Mouse (Mus musculus): ENCODE results near the gene Bsn.
"Not testable (repeated sequence)": the region's sequence is repeated elsewhere in the genome, so short reads cannot be mapped to it uniquely, and the experiment has no call there.

The Bsn gene

DNA sequence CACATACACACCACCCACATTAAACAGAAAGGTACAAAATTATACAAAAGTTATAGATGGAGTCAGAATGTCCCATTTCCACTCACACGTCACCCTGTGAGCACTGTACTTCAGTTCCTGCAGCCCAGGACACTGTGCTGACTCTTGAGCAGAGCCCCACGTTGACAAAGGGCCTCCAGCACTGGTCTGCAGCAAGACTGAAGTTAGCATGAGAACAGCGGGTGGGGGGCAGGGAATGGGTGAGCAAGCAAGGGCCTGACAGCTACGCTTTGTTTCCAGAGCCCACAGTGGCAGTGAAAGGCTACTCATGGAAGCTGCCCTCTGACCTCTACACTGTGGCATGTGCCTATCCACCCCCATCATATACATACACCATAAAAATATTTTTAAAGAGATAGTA lies 40.4 kb downstream of the Bsn start:
- no peak for DNase-seq (ENCODE audit: low read depth, low spot score)

DNA sequence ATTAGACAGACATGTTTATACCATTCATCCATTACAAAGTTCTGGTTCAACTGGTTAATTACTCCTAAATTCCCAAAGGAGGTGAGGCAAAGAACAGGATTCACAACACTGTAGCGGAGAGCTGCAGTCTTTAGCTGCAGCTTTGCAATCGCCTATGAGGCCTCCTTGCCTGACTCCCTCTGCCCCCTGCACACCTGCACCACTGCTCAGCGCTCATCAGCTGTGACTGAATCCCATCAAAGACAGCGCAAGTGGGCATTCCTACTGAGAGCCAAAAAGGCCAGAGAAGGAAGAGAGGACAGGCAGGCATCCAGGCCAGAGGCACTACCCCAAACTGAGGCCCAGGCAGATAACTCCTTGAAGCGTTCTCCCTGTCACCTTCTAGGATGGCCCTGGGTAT lies 42.6 kb downstream of the Bsn start:
- no peak for DNase-seq (ENCODE audit: low read depth, low spot score)

DNA sequence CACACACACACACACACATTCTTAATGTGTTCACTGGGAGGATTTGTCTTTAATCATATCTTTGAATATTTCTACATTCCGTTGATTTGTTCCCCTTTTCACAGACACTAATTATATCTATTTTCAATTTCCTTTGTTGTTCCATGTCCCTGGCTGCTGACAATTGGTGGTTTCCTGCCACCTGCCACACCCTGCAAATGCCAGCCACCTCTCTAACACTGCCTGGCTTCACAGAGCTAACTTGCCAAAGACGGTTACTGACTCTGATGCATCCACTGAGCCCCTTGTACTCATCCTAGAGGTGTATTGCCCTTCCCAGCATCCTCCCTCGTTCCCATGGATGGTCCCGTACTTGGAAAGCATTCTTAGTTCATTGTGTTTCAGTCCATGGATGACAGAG lies 43.7 kb downstream of the Bsn start:
- DNase-seq (ENCODE audit: low read depth, low spot score), result no peak

DNA sequence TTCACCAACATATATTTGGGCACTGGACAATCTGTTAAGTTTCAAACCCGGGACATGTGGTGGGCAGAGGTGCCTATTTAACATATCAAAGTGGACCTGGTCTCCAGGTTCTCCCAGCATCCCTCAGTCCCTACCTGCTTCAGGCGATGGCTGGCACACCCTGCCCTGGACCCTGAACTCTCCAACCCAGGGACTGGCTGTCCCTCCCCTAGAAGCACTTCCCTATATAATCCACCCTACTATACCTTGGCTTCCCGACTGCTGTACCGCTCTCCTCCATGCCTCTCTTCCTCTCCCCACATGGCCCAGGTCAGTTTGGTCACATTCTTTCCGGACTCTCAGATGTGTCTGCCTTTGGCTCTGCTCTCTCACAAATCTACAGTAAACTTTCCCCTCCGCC lies 44.4 kb downstream of the Bsn start:
- no peak for DNase-seq (ENCODE audit: low read depth, low spot score)

DNA sequence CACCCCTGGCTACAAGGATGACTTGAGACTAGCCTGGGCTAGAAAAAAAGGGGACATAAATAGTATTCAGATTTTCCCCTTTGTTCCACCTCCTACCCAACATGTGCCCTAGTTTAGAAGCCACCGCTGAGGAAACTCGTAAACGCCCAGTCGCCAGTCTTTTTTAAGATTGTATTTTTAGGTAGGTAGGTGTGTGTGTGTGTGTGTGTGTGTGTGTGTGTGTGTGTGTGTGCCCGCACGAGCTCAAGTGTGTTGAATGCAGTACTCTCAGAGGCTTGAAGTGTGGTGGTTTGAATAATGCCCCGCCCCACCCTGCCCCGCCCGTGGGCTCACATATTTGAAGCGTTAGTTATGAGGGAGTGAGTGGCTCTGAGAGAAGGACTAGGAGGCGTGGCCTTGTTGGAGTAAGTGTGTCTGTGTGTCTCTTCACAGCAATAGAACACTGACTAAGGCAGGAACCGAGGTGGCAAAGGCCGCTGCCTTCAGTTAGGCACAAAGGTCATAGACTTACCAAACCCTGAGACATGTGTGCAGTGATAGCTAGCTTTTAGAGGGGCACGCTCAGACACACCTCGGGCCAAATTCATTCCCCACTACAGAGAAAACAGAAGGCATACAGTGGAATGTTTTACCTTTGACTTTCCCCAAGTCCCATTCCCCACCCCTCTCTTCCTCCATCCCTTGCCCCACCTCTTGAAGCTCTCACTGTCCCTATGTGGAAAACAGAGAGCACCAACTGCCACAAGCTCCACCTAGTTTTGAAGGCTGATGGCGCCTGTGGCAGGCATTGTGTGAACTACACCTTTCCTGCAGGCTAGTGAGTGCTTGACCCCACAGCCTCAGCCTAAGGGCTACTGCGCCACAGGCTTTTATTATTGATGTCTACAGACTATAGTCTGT lies 45.6 kb downstream of the Bsn start:
- peak; percentile 70 for DNase-seq (ENCODE audit: low read depth, low spot score)

DNA sequence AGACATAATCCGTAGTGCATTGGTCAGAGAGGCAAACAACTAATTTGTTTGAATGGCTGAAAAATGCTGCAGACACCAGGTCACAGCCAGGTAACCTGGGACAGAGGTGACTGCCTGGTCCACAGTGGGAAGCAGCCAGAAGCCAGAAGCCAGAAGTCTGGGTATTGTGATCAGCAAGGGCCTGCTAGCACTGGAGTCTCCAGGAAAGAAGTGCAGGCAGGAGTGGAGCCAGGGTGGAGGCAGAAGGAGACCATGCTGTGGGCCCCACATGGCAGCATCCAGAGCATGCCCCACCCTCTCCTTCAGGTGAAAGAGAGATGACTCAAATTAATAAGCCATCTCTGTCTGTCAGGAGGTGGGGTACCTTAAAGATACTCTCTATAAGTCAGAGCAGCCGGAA lies 46.7 kb downstream of the Bsn start:
- no peak for DNase-seq (ENCODE audit: low read depth, low spot score)

DNA sequence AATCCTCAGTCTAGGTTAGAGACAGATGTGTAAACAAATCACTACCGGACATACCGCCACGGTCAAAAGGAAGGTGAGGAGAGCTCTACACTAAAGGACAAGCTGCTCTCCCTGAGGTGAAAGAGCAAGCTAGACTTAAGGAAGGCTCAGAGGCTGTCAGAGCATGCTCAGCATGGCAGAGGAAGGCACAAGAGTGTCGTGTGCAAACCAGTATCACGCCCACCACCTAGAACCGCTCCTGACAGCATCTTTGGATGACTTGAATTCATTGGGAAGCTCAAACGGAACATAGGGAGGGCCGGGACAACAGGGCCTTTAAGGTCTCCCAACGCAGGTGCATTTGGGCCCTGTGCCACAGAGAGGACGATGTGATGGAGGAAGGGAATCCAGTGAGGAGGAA lies 48.8 kb downstream of the Bsn start:
- DNase-seq (ENCODE audit: low read depth, low spot score), result no peak

DNA sequence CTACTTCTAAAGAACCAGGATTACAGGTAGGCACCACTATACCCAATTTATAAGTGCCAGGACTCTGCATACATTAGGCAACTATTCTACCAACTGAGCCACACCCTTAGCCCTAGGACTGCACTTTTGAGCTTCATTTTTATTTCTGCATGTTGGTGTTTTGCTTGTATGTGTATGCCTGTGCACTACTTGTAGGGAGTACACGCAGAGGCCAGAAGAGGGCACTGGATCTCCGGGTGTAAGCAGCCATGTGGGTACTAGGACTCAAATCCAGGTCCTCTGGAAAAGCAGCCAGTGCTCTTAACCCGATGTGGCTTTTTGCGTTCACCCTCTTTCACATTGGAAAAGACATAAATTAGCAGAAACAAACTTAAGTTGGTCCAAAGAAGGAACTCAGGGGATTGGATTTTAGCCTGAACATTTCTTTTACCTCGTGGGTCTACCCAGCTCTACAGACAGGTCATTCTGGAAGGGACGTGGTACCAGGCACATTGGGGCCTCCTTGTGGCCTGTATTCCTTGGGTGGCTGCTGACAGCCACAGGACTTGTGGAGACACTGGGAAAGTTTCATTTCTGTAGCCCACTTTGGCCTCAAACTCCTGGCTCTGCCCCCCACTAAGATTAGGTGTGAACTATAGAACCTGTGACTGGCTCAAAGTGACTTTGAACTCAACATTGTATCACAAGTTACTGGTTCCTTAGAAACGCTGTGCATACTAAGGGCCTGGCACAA lies 50.1 kb downstream of the Bsn start:
- DNase-seq (ENCODE audit: low read depth, low spot score), result peak; percentile 65

DNA sequence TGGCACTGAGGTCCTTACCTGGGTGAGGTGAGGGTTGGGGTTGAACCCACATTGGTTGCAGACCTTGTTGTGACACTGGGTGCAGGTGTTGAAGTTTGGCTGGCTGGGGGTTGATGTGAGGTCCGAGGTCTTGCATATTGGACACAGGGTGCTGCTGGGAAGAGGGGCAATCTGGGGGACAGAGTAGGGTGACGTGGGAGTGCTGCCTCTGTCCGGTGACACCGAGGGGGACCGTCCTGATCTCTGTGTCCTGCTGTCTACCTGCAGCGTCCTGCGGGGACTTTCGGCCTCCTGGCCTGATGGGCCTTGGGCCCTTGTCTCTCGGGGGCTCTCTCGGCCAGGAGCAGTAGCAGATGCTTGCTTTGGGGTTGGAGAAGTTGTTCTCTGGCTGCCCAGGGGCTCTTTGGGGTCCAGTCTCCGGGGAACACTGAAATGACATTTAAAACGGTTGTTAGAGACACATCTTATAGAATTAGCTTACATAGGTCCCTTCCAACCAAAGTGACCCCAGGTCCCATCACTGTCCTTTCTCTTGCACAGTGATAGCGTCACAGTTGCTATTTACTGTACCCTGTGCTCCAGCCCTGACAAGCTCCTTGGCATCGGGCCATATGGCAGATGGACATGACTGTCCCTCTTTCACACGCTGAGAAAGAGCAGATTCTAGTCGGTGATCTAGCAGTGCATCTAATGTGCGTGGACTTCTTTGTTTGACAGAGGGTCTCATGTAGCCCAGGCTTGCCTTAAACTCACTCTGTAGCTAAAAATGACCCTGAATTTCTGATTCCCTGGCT lies 50.8 kb downstream of the Bsn start:
- no peak for DNase-seq (ENCODE audit: low read depth, low spot score)

DNA sequence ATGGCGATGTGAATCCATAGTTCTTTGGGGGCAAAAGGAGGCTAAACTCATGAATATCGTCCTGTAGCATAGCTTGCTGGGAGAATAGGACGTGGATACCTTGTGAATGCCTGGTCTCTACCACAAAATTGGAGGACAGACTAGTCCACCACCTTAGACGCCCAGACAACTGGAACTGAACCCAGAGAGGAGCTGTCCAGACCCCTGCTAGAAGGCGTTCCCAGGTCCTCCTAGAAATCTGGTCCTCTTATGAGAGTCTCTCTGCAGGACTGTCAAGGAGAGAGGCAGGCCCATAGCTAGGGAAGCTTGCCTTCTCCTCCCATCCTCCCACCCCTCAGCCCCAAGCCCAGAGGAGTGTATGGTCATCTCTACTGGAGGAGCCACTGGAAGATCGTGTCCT lies 52.1 kb downstream of the Bsn start:
- DNase-seq (ENCODE audit: low read depth, low spot score), result no peak

DNA sequence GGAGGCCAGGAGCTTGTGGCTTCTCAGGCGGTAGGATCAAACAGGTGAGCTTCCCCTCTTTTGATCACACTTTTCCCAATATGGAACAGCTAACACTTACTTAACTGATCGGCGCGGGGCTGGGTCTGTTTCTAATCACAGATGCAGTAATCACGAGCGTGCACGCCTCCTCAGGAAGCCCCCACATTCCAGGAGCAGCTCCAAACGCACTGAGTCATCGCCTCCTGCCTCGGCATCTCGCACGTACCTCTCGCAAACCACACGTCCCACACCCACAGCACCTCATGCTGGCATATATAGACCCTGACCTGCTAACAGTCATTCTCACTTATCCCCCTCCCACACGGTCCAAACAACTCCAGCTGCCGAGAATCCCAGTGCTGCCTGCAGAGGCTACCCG lies 52.7 kb downstream of the Bsn start:
- DNase-seq (ENCODE audit: low read depth, low spot score), result peak; percentile 32

DNA sequence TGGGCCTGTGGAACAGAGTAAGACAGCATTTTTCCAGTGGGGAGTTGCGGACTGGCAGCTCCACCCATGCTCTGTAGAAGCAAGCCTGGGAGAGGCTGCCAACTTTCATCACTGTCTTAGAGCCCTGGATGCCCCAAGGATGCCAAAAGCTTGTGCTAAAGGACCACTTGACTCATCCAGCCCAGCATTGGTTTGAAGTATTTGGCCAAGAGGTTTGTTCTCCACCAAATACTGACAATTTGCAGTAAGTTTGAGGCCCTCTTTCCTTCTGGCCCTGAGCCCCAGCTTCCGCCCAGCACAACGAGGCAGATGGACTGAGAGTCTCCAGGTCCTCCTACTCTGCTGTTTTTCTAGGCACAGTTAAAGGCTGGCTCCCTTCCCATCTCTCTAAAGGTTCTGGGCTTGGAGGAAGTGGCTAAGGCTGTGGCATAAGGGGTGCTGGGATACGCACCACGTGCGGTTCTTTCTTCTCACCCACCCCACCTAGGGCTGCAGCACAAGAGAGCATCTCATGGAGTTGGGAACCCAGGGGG lies 53.2 kb downstream of the Bsn start:
- DNase-seq (ENCODE audit: low read depth, low spot score), result no peak

DNA sequence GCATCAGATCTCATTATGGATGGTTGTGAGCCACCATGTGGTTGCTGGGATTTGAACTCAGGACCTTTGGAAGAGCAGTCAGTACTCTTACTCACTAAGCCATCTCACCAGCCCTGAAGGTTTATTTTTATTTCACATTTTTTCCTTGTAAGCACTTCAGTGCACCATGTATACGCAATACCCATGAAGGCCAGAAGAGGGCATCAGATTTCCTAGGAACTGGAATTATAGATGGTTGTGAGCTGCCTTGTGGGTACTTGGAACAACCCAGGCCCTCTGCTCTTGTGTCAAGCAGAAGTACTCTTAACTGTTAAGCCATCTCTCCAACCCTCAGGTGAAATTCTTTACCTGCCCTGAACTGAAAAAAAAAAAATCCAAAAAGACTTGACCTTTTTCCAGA lies 54.0 kb downstream of the Bsn start:
- DNase-seq (ENCODE audit: low read depth, low spot score), result peak; percentile 80

DNA sequence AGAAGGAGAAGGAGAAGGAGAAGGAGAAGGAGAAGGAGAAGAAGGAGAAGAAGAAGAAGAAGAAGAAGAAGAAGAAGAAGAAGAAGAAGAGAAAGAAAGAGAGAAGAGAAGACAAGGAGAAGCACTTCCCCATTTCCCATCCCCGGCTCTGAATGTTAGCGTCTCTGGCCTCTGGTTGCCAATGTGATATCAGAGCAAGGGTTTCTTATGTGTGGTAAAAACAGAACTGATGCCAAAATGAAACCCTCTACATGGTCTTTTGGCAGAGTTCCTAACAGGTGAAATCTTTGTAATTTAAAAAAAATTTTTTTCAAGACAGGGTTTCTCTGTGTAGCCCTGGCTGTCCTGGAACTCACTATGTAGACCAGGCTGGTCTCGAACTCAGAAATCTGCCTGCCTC lies 54.5 kb downstream of the Bsn start:
- not testable (repeated sequence) for DNase-seq (ENCODE audit: low read depth, low spot score)

DNA sequence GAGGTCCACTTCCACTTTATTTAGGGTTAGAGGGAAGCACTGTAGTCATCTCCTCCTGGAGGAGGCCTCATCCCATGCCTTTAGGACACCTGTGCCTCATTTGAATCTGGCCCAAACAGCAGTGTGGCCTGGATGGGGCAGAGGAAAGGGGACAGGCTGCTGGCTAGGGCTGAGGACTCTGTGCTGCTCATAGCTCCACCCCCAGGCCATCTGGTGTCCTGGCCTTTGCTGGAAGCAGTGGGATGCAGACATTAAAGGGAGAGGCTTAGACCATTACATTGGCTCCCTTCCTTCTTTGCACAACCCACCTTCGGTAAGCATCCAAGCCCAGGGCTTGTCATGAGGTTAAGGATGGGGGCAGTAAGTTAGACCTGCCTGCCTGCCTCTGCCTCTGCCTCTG lies 56.7 kb downstream of the Bsn start:
- DNase-seq (ENCODE audit: low read depth, low spot score), result peak; percentile 51

DNA sequence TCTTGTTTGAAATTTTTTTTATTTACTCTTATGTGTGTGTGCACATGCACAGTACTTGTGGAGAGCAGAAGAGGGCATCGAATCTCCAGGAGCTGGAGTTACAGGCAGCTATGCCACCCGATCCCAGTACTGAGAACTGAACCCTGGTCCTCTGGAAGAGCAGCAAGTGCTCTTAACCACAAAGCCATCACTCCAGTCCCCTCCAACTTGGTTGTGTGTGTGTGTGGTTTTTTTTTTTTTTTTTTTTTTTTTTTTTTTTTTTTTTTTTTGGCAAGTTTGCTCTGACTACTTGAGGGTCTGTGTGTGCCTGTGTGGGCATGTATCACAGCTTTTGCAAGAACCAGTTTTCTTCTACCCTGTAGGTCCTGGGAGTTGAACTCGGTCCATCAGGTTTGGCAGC lies 57.8 kb downstream of the Bsn start:
- no peak for DNase-seq (ENCODE audit: low read depth, low spot score)

DNA sequence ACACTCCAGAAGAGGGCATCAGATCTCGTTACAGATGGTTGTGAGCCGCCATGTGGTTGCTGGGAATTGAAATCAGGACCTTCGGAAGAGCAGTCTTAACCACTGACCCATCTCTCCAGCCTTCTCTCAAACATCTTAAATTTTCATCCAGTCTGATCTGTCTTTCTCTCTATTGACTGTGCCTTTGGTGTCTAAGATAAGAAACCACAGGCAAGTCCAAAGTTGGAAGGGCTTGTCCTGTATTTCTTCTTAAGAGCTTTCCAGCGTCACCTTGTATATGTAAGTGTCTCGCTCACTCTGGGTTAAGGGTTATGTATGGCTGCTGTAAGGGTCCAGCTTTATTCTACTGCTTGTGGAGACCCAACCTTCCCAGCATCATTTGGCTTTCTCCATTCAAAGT lies 58.7 kb downstream of the Bsn start:
- no peak for DNase-seq (ENCODE audit: low read depth, low spot score)

DNA sequence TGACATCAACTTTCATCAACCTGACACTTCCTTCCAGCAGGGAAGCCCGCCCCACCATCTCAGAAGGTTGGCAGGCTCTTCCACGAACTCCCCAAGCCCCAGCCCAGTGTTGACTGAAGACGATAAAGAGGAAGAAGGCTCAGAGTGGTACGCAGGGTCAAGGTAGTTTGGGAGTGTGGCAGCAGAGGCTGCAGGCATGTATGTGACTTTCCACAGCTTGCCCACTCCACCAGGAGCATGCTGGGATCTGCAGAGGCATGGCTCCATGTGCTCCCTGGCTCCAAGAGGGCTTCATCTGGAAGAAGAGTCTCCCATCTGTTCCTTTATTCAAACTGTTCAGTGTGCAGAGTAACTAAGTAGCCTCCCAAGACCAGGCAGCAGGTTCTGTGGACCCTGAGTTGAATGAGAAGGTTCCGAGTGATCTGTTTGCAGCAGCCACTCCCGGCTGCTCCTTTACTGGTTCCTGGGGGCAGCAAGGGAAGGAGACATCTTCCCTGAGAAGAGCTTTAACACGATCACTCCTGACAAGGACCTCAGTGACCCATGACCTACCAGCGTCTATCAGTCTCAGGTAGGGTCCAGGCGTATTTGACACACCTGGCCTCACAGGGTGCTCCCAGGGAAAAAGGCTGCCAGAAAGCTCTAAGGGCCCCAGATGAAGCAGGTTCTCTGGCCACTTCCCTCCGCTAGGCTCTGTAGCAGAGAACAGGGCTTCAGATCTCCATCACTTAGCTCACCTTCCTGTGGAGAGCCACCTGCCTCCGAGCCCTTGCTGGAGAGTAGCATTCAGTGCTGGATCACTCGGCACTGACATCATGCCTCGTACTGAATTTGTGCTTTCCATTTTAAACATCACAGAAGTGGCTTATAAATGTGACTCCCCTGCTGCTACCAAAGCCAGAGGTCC lies 60.9 kb downstream of the Bsn start:
- no peak for DNase-seq (ENCODE audit: low read depth, low spot score)

DNA sequence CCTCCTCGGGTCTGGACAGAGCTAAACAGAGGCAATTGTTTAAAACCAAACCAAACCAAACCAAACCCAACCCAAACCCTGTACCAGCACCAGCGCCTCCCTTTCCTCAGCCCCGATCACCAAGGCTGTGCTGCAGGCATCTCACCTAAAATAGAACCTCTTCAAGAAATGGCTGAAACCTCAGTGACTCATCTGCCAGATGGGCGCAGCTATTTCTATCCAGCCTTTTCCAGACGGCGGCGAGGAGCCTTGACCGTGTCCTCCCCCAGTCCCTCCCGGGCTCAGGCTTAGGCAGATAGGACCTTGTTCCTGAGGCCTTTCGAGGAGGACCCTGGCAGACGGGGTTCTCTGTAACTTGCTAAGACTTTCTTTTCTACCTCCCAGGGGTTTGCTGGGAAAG lies 61.9 kb downstream of the Bsn start:
- no peak for DNase-seq (ENCODE audit: low read depth, low spot score)

DNA sequence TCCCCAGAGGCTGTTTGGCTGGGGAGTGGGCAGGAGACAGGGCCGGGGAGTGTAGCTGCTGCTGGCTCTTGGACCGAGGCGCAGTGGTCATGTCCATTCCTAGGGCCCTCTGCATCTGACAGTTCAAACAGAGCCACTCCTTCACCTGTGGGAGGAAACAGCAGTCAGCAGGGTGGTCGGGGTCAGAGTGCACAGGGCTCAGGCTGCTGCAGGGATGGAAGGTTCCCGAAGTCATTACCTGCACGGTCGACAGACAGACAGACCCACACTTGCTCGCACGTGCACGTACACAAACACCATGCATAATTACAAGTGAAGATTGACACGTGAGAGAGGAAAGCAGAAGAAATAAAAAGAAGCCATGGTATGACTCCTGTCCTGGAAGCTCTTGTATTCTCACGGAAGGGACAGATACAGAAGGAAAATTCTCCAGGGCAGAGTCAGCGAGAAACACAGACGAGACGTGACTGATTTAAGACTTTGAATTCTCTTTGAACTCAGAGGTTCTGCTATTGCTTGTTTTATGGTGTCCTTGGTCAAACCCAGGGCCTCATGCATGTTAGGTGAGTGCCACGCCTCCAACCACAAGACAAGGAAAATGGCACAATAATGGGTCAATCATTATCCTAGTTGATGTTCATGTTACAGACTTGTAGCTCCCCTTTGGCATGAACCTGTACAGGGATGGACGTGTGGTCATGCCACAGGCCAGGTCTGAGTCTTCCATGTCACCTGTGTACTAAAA lies 63.6 kb downstream of the Bsn start:
- no peak for DNase-seq (ENCODE audit: low read depth, low spot score)
